Mouse (Mus musculus): ENCODE results near the gene 2900026A02Rik. TPM values are rescaled to one million over a fixed set of nuclear protein-coding genes. Genes with fewer than 3 reads are reported as not detected.

2900026A02Rik gene
- polyA plus RNA-seq, 1 experiment, result 16.6 TPM

DNA sequence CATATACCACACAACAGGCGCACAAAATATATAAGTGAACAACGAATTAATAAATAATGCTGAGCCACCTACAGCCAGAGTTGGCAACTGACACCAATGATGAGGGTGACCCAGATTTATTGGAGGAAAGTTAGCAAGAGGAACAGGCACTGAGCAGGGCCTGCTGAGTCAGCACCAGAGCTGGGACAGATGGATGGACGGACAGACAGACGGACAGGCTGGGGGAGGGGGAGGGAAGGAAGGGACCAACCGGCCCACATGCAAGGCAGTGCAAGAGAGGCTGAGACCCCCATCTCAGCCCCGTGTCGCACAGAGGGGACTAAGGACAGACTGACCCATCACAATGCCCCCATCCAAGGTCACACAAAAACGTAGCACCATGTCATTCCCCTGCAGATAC, 7.0 kb downstream of the 2900026A02Rik start:
- Histone ChIP-seq H3K36me3 (ENCODE audit: control insufficient read depth, insufficient read depth) (no peaks in the 10 kb centered on the region), H3ac (ENCODE audit: control insufficient read depth, insufficient read length) (no peak overlapping the region), H3K79me2 (ENCODE audit: control insufficient read depth, insufficient read depth) (peaks cover 7% of the 10 kb centered on the region), H3K4me2 (ENCODE audit: low read depth) (peak overlapping the region; percentile 43), H3K27me3 (ENCODE audit: control insufficient read depth, insufficient read depth, insufficient read length) (no peaks in the 10 kb centered on the region), H3K4me3 (no peak overlapping the region)
- TF ChIP-seq SRF (IDR thresholded peaks at IDR 0.05; ENCODE audit: control insufficient read depth, insufficient read length, low read depth) (no peak), MYOG (IDR thresholded peaks at IDR 0.05; ENCODE audit: control insufficient read depth in 1 of 3, insufficient read depth in 1 of 3, insufficient read length in 2 of 3, low read depth in 2 of 3) (no peak), MAX (IDR thresholded peaks at IDR 0.05; ENCODE audit: low read depth) (no peak), POLR2AphosphoS2 (IDR thresholded peaks at IDR 0.05; ENCODE audit: insufficient read length, low read depth) (no peak), E2F4 (IDR thresholded peaks at IDR 0.05; ENCODE audit: insufficient read depth) (no peak), CEBPB (IDR thresholded peaks at IDR 0.05; ENCODE audit: insufficient read depth, poor library complexity, severe bottlenecking) (no peak), USF1 (IDR thresholded peaks at IDR 0.05; ENCODE audit: low read depth) (no peak), MYOD1 (IDR thresholded peaks at IDR 0.05; ENCODE audit: control insufficient read depth in 1 of 3, insufficient read length in 2 of 3, low read depth in 2 of 3) (no peak)

GRCm38 (mm10) chr5:113212156-113212835, 8.7 kb downstream of the 2900026A02Rik start:
- no peaks in the 10 kb centered on the region for H3K27me3 ChIP-seq (ENCODE audit: control insufficient read depth, insufficient read depth, insufficient read length)
- H3K4me2 ChIP-seq (ENCODE audit: low read depth), result no peak overlapping the region
- no peak overlapping the region for H3ac ChIP-seq (ENCODE audit: control insufficient read depth, insufficient read length)
- H3K79me2 ChIP-seq (ENCODE audit: control insufficient read depth, insufficient read depth), result peaks cover 7% of the 10 kb centered on the region
- H3K4me3 ChIP-seq, result no peak overlapping the region
- no peaks in the 10 kb centered on the region for H3K36me3 ChIP-seq (ENCODE audit: control insufficient read depth, insufficient read depth)
- no peak for TF ChIP-seq MYOG (IDR thresholded peaks at IDR 0.05; ENCODE audit: control insufficient read depth in 1 of 3, insufficient read depth in 1 of 3, insufficient read length in 2 of 3, low read depth in 2 of 3)
- no peak for TF ChIP-seq POLR2AphosphoS2 (IDR thresholded peaks at IDR 0.05; ENCODE audit: insufficient read length, low read depth)
- no peak for TF ChIP-seq TCF3 (IDR thresholded peaks at IDR 0.05; ENCODE audit: insufficient read length, low read depth)
- no peak for TF ChIP-seq E2F4 (IDR thresholded peaks at IDR 0.05; ENCODE audit: insufficient read depth)
- no peak for TF ChIP-seq REST (IDR thresholded peaks at IDR 0.05; ENCODE audit: insufficient read depth, insufficient read length)
- no peak for TF ChIP-seq USF1 (IDR thresholded peaks at IDR 0.05; ENCODE audit: low read depth)
- TF ChIP-seq CEBPB (IDR thresholded peaks at IDR 0.05; ENCODE audit: insufficient read depth, poor library complexity, severe bottlenecking), result no peak
- no peak for TF ChIP-seq POLR2A (IDR thresholded peaks at IDR 0.05; ENCODE audit: insufficient read length, low read depth)
- TF ChIP-seq MYOD1 (IDR thresholded peaks at IDR 0.05; ENCODE audit: control insufficient read depth in 1 of 3, insufficient read length in 2 of 3, low read depth in 2 of 3), result no peak
- TF ChIP-seq TCF12 (IDR thresholded peaks at IDR 0.05; ENCODE audit: insufficient read depth, poor library complexity, severe bottlenecking), result no peak
- no peak for TF ChIP-seq MAX (IDR thresholded peaks at IDR 0.05; ENCODE audit: low read depth)
- TF ChIP-seq SRF (IDR thresholded peaks at IDR 0.05; ENCODE audit: control insufficient read depth, insufficient read length, low read depth), result no peak

DNA sequence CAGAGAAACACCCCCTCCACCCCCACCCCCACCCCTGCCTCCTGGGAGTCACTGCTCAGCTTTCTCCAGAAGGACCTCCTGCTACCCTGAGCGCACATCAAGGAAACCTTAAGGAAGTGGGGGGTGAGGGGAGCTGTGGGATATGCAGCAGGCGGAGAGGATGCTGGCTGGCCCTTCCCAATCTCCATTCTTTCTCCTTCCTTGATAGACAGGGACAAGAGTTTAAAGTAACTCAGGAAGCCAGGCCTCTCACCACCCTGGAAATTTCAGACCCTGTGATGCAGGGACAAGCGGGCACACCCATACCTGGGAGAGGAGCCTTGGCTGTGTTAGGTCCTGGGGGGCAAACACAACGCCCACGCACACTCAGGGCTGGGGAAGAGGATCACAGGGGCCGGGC, 10.7 kb downstream of the 2900026A02Rik start:
- TF ChIP-seq CEBPB (IDR thresholded peaks at IDR 0.05; ENCODE audit: insufficient read depth, poor library complexity, severe bottlenecking) (no peak), TCF3 (IDR thresholded peaks at IDR 0.05; ENCODE audit: insufficient read length, low read depth) (no peak), MYOD1 (IDR thresholded peaks at IDR 0.05; ENCODE audit: control insufficient read depth in 1 of 3, insufficient read length in 2 of 3, low read depth in 2 of 3) (no peak), TCF12 (IDR thresholded peaks at IDR 0.05; ENCODE audit: insufficient read depth, poor library complexity, severe bottlenecking) (no peak), POLR2A (IDR thresholded peaks at IDR 0.05; ENCODE audit: insufficient read length, low read depth) (no peak), MYOG (IDR thresholded peaks at IDR 0.05; ENCODE audit: control insufficient read depth in 1 of 3, insufficient read depth in 1 of 3, insufficient read length in 2 of 3, low read depth in 2 of 3) (no peak), POLR2AphosphoS2 (IDR thresholded peaks at IDR 0.05; ENCODE audit: insufficient read length, low read depth) (no peak), SRF (IDR thresholded peaks at IDR 0.05; ENCODE audit: control insufficient read depth, insufficient read length, low read depth) (no peak), E2F4 (IDR thresholded peaks at IDR 0.05; ENCODE audit: insufficient read depth) (no peak), MAX (IDR thresholded peaks at IDR 0.05; ENCODE audit: low read depth) (no peak), USF1 (IDR thresholded peaks at IDR 0.05; ENCODE audit: low read depth) (no peak), REST (IDR thresholded peaks at IDR 0.05; ENCODE audit: insufficient read depth, insufficient read length) (no peak)
- H3K79me2 ChIP-seq (ENCODE audit: control insufficient read depth, insufficient read depth), result peaks cover 7% of the 10 kb centered on the region
- no peak overlapping the region for H3K4me2 ChIP-seq (ENCODE audit: low read depth)
- no peaks in the 10 kb centered on the region for H3K36me3 ChIP-seq (ENCODE audit: control insufficient read depth, insufficient read depth)
- H3K4me3 ChIP-seq, result no peak overlapping the region
- H3ac ChIP-seq (ENCODE audit: control insufficient read depth, insufficient read length), result no peak overlapping the region
- no peaks in the 10 kb centered on the region for H3K27me3 ChIP-seq (ENCODE audit: control insufficient read depth, insufficient read depth, insufficient read length)

DNA sequence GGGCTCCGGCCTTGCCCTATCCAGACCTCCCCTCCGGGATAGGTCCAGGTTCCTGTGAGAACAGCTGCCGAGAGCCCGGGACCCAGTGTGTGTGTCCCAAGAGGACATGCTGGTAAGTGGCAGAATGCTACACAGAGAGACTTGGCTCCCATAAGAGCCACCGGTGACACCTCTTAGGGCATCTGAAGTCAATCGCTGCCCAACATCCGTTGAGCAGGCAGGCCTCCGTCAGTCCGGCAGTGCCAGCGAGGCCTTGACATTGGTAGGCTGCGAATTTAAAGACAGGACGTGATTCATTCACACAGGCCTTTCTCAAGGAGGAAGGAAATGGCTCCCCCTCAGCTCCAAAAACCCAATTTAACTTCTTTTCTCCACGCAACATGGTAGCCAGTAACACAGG, 11.1 kb downstream of the 2900026A02Rik start:
- no peaks in the 10 kb centered on the region for H3K36me3 ChIP-seq (ENCODE audit: control insufficient read depth, insufficient read depth)
- H3K4me2 ChIP-seq (ENCODE audit: low read depth), result no peak overlapping the region
- no peak overlapping the region for H3ac ChIP-seq (ENCODE audit: control insufficient read depth, insufficient read length)
- TF ChIP-seq MYOD1 (IDR thresholded peaks at IDR 0.05; ENCODE audit: control insufficient read depth in 1 of 3, insufficient read length in 2 of 3, low read depth in 2 of 3), result no peak
- no peak for TF ChIP-seq TCF3 (IDR thresholded peaks at IDR 0.05; ENCODE audit: insufficient read length, low read depth)
- no peak for TF ChIP-seq CEBPB (IDR thresholded peaks at IDR 0.05; ENCODE audit: insufficient read depth, poor library complexity, severe bottlenecking)
- TF ChIP-seq E2F4 (IDR thresholded peaks at IDR 0.05; ENCODE audit: insufficient read depth), result no peak
- TF ChIP-seq MYOG (IDR thresholded peaks at IDR 0.05; ENCODE audit: control insufficient read depth in 1 of 3, insufficient read depth in 1 of 3, insufficient read length in 2 of 3, low read depth in 2 of 3), result no peak
- TF ChIP-seq POLR2AphosphoS2 (IDR thresholded peaks at IDR 0.05; ENCODE audit: insufficient read length, low read depth), result no peak
- TF ChIP-seq TCF12 (IDR thresholded peaks at IDR 0.05; ENCODE audit: insufficient read depth, poor library complexity, severe bottlenecking), result no peak
- TF ChIP-seq MAX (IDR thresholded peaks at IDR 0.05; ENCODE audit: low read depth), result no peak
- TF ChIP-seq POLR2A (IDR thresholded peaks at IDR 0.05; ENCODE audit: insufficient read length, low read depth), result no peak
- no peak for TF ChIP-seq SRF (IDR thresholded peaks at IDR 0.05; ENCODE audit: control insufficient read depth, insufficient read length, low read depth)
- TF ChIP-seq USF1 (IDR thresholded peaks at IDR 0.05; ENCODE audit: low read depth), result no peak
- TF ChIP-seq REST (IDR thresholded peaks at IDR 0.05; ENCODE audit: insufficient read depth, insufficient read length), result no peak
- peaks cover 7% of the 10 kb centered on the region for H3K79me2 ChIP-seq (ENCODE audit: control insufficient read depth, insufficient read depth)
- H3K27me3 ChIP-seq (ENCODE audit: control insufficient read depth, insufficient read depth, insufficient read length), result no peaks in the 10 kb centered on the region
- no peak overlapping the region for H3K4me3 ChIP-seq

All from myocyte (in vitro differentiated cells).